ENCODE assay signal across 21 mouse cellular contexts in genomic region chr2:77190891-77191290, GRCm38 (mm10). TPM values are rescaled to one million over a fixed set of nuclear protein-coding genes. Genes with fewer than 3 reads are reported as not detected.
A peak's percentile ranks its signal among the peaks of the same experiment; 100 is the strongest.
DNase-seq lines count a peak whose midpoint lies in the region; ATAC-seq and TF ChIP-seq lines count a peak whose summit lies in the region.
"Had no signal": no experiment of that assay in that cellular context is flagged by ENCODE, and none has a peak within 500 bp of the region (broad histone marks: within the 10 kb centered on the region; RNA-seq: fewer than 3 reads in every experiment).

No protein-coding gene starts in this region.

- H3K9ac ChIP-seq in heart, embryonic 12.5 days: no peak overlapping the region
- no peak overlapping the region for H3K9ac ChIP-seq in heart, adult 2 months (ENCODE audit: low read depth, low read length)
- no peak overlapping the region for H3K9ac ChIP-seq in neural tube, embryonic 14.5 days (replicated peaks; ENCODE audit: low read depth, low read length)

- no peak overlapping the region for H3K4me3 ChIP-seq in heart, embryonic 12.5 days
- no peak overlapping the region for H3K4me3 ChIP-seq in heart, embryonic 10.5 days
- H3K4me3 ChIP-seq in heart, adult 2 months: no peak overlapping the region
- H3K4me3 ChIP-seq in neural tube, embryonic 14.5 days (ENCODE audit: low read depth, low read length): no peak overlapping the region

- H3K9me3 ChIP-seq in heart, embryonic 12.5 days (replicated peaks): no peaks in the 10 kb centered on the region
- H3K9me3 ChIP-seq in heart, embryonic 10.5 days: no peaks in the 10 kb centered on the region
- H3K9me3 ChIP-seq in neural tube, embryonic 14.5 days (ENCODE audit: control insufficient read depth, low read length): no peaks in the 10 kb centered on the region

- WGBS in heart, embryonic 12.5 days: 88% methylated on average over 7 of the region's 7 CpGs
- 91% methylated on average over 7 of the region's 7 CpGs for WGBS in heart, embryonic 10.5 days
- 88% methylated on average over 7 of the region's 7 CpGs for WGBS in heart, adult 2 months
- 79% methylated on average over 7 of the region's 7 CpGs for WGBS in neural tube, embryonic 14.5 days

- peaks cover 40% of the 10 kb centered on the region for H3K36me3 ChIP-seq in heart, embryonic 12.5 days
- peaks cover 52% of the 10 kb centered on the region for H3K36me3 ChIP-seq in heart, embryonic 10.5 days
- H3K36me3 ChIP-seq in heart, adult 2 months (ENCODE audit: control insufficient read depth, insufficient read depth, low read length): no peaks in the 10 kb centered on the region; the same call in 1 of the 2 replicates
- H3K36me3 ChIP-seq in neural tube, embryonic 14.5 days (ENCODE audit: control insufficient read depth, insufficient read depth, low read length): peaks cover 26% of the 10 kb centered on the region; the same call in 1 of the 2 replicates
- H3K36me3 ChIP-seq: G1E had no signal

- peak; percentile 39 for DNase-seq in heart, adult 11 months
- peak; percentile 56 for DNase-seq in heart, embryonic 10.5 days (ENCODE audit: low spot score)
- no peak for DNase-seq in heart, adult 2 months
- DNase-seq in neural tube, embryonic 10.5 days (ENCODE audit: extremely low spot score, low spot score): no peak
- DNase-seq: adrenal gland, adult 2 months; adrenal gland, adult 8-10 months; adrenal gland, postnatal 10 days; adrenal gland, postnatal 14 days; adrenal gland, postnatal 25 days; adrenal gland, postnatal 36 days; B cell, adult 2 months; cerebellum, adult 11 months; cerebellum, adult 11-12 months; cerebellum, adult 18-20 months had no signal

- TF ChIP-seq EP300 in heart, adult 2 months (IDR thresholded peaks at IDR 0.05; ENCODE audit: insufficient read depth, low read depth, low read length): no peak

- no peak overlapping the region for H3K27ac ChIP-seq in heart, embryonic 12.5 days (ENCODE audit: poor library complexity, severe bottlenecking)
- no peak overlapping the region for H3K27ac ChIP-seq in heart, embryonic 10.5 days
- no peak overlapping the region for H3K27ac ChIP-seq in heart, adult 2 months
- H3K27ac ChIP-seq in neural tube, embryonic 14.5 days (ENCODE audit: low read depth, low read length): no peak overlapping the region

- H3K4me1 ChIP-seq in heart, embryonic 12.5 days (replicated peaks): 0 out of 2 replicates have a peak, but pooled peaks cover 3% of the 10 kb centered on the region
- H3K4me1 ChIP-seq in heart, embryonic 10.5 days: no peaks in the 10 kb centered on the region
- no peaks in the 10 kb centered on the region for H3K4me1 ChIP-seq in heart, adult 2 months (ENCODE audit: control insufficient read depth, insufficient read depth, low read length)
- no peaks in the 10 kb centered on the region for H3K4me1 ChIP-seq in neural tube, embryonic 14.5 days (ENCODE audit: control insufficient read depth, insufficient read depth, low read length)

- TF ChIP-seq POLR2A in heart, adult 2 months (IDR thresholded peaks at IDR 0.05; ENCODE audit: insufficient read depth, low read depth, low read length): no peak

- no peaks in the 10 kb centered on the region for H3K27me3 ChIP-seq in heart, embryonic 12.5 days (replicated peaks)
- H3K27me3 ChIP-seq in heart, embryonic 10.5 days (ENCODE audit: insufficient read depth, poor library complexity, severe bottlenecking): no peaks in the 10 kb centered on the region
- no peaks in the 10 kb centered on the region for H3K27me3 ChIP-seq in heart, adult 2 months (ENCODE audit: control insufficient read depth, insufficient read depth, low read length)
- H3K27me3 ChIP-seq in neural tube, embryonic 14.5 days (ENCODE audit: control insufficient read depth, insufficient read depth, low read length): no peaks in the 10 kb centered on the region
- H3K27me3 ChIP-seq: CH12.LX, Patski had no signal

- no peak for ATAC-seq in heart, embryonic 12.5 days (ENCODE audit: insufficient number of reproducible peaks, low FRiP score)
- peak; percentile 58; the same call in 1 of the 2 replicates for ATAC-seq in neural tube, embryonic 14.5 days (ENCODE audit: low read depth)
- ATAC-seq: activated CD4-positive, CD25-positive, alpha-beta regulatory T cell, adult 4 months; CD4-positive, CD25-positive, alpha-beta regulatory T cell, adult 4 months; Patski had no signal

- no peak overlapping the region for H3K4me2 ChIP-seq in heart, embryonic 12.5 days
- H3K4me2 ChIP-seq in neural tube, embryonic 14.5 days (ENCODE audit: low read depth, low read length): no peak overlapping the region

- TF ChIP-seq CTCF in heart, adult 2 months (IDR thresholded peaks at IDR 0.05): no peak

- intact Hi-C loops in heart, adult 2 months (cut with DNase I): no loop called here

- no peaks in the 10 kb centered on the region for H3K79me2 ChIP-seq in heart, adult 2 months (replicated peaks; ENCODE audit: control insufficient read depth, insufficient read depth, low read length)

RNA-seq across cellular contexts. Expression of gene Ccdc141, which starts 20.5 kb away (rescaled TPM):
- 191 and 206 TPM in 2 replicates for polyA plus RNA-seq in heart, embryonic 12.5 days (2016; fragmentation: Nextera tagmentation; extraction: Ambion mirVana)
- polyA plus RNA-seq in heart, embryonic 10.5 days (2016; fragmentation: Nextera tagmentation; extraction: Ambion mirVana): 150 and 241 TPM in 2 replicates
- total RNA-seq in heart, adult 2 months (2021): 100 to 1,000 TPM; 182 to 189 TPM
- polyA plus RNA-seq in heart, adult 2 months (2012; rRNA removed): 35.6 and 50.8 TPM in 2 replicates
- polyA plus RNA-seq in neural tube, embryonic 14.5 days (2014; fragmentation: Nextera tagmentation; extraction: Ambion mirVana): 5.7 and 6.9 TPM in 2 replicates
- total RNA-seq: CH12.LX had no signal
- polyA plus RNA-seq: G1E had no signal

Comparison
In these comparisons a context has a peak if more than half of its experiments do, and no peak if none do; other contexts are left out.
1. DNase-seq: peak in heart, adult 11 months (single experiment) and heart, embryonic 10.5 days (single experiment); none in heart, adult 2 months (0 of 2) and neural tube, embryonic 10.5 days (single experiment).